Mouse (Mus musculus) adrenal gland, postnatal 4 days (tissue): ENCODE data around the gene B230219D22Rik. TPM values are rescaled to one million over a fixed set of nuclear protein-coding genes. Genes with fewer than 3 reads are reported as not detected.

Experiments
- DNase-seq, 2 experiments: peaks; one replicate each; pipeline ENCODE4 v3.0.0; 2021 to 2022; ENCODE audit warnings: low spot score in 2 of 2, mixed read lengths in 2 of 2
- total RNA-seq, 2 experiments: library from RNA; stranded (reverse); gene quantifications; 2 replicates each; pipeline ENCODE4 v1.2.3; 2021

The B230219D22Rik gene
- total RNA-seq, 2 experiments from 2014 or later = 64.5 to 66.0 TPM

- DNase-seq = no peak
These were observed 33.7 kb downstream of the B230219D22Rik start for GRCm38 (mm10) chr13:55726598-55727119.

GRCm38 (mm10) chr13:55727120-55727838 is 34.4 kb downstream of the B230219D22Rik start, which contains the start of gene Pcbd2:
Pcbd2 (plus strand) TSS chr13:55727368.
- DNase-seq = peak; percentile 74 to 87

DNA sequence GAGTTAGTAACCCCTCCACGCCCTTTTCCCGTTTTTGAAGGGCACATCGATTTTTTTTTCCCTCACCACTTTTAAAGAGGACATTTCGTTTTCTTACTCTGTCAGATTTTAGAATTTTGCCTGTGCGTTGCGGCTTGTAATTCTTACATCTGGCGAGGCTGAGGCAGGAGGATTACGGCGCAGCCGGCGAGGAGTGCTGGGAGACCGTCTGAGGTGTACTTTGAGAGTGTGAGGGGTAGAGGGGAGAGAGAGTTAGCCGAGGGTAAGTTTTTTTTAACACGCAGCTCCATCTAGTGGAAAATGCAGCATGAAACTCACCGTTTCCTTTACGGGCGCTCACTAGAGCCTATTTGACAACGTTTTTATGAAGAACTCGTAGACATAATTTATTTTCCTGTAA is 34.9 kb downstream of the B230219D22Rik start:
- peak in 1 of 2 experiments; percentile 47 for DNase-seq

DNA sequence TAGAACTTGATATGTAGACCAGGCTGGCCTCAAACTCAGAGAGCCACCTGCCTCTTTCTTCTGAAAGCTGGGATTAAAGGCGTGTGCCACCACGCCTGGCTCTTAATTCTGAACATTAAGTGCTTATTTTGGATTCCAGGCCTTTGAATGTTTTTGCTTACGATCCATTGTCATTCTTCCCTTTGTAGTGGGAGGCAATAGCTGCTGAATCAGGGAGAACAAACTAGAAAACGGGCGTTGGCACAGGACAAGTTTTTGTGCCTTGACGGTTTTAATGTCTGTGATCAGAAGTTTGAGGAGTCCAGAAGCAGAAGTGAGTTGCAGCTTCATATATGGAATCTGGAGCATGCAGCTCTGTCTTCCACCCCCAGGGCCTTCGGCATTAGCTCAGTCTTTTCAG is 37.8 kb downstream of the B230219D22Rik start:
- DNase-seq = no peak

DNA sequence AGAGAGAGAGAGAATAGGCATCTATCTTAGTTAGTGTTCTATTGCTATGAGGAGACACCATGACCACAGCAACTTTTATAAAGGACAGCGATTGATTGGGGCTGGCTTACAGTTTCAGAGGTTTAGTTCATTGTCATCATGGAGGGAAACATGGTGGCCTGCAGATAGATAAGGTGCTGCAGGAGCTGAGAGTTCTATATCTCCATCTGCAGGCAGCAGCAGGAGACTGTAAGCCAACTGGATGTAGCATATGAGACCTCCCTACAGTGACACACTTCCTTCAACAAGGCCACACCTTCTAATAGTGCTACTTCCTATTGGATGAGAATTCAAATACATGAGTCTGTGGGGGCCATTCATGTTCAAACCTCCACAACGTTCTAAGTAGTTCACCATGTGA is 39.2 kb downstream of the B230219D22Rik start:
- DNase-seq = no peak

GRCm38 (mm10) chr13:55733628-55734502 is 40.9 kb downstream of the B230219D22Rik start:
- DNase-seq = no peak

DNA sequence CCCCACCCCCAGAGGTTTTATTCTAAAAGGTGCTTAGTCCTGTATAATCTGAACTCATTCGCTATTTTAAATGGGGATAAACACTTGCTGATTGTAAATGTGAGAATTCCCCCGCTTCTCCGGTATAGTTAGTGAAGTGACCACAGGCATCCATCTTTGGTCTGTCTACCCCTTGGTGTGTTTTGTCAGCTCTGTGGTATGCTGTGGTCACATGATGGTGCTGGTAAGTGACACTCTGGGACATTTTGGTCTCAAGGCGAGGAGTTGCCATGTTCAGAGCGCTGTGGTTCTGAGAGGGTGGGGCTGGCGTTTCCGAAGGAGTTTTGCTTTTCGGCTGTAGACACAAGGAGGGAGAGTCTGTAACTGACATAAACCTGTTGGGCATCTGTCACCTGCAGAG is 45.0 kb downstream of the B230219D22Rik start:
- no peak for DNase-seq

GRCm38 (mm10) chr13:55742306-55742705 is 49.4 kb downstream of the B230219D22Rik start:
- DNase-seq = no peak

Other genes starting within 250 kb of the B230219D22Rik start
- gene Grk6, start 248.1 kb upstream of the B230219D22Rik start, total RNA-seq = 10 to 100 TPM; 54.3 to 56.7 TPM
- gene Prr7, start 228.9 kb upstream of the B230219D22Rik start, total RNA-seq = 1 to 10 TPM; 6.4 to 8.0 TPM
- gene Dbn1, start 205.0 kb upstream of the B230219D22Rik start, total RNA-seq = 10 to 100 TPM; 56.4 to 75.6 TPM
- 10 to 100 TPM; 44.5 to 47.1 TPM for gene Pdlim7, start 179.4 kb upstream of the B230219D22Rik start, total RNA-seq
- gene Dok3, start 163.8 kb upstream of the B230219D22Rik start, total RNA-seq = 1 to 10 TPM; 2.6 to 4.7 TPM
- gene Ddx41, start 156.5 kb upstream of the B230219D22Rik start, total RNA-seq = 10 to 100 TPM; 54.0 to 57.4 TPM
- gene Fam193b, start 122.0 kb upstream of the B230219D22Rik start, total RNA-seq = 10 to 100 TPM; 61.6 to 76.7 TPM
- 100 to 1,000 TPM; 167 to 169 TPM for gene Tmed9, start 119.4 kb upstream of the B230219D22Rik start, total RNA-seq
- gene B4galt7, start 93.2 kb upstream of the B230219D22Rik start, total RNA-seq = 10 to 100 TPM; 16.5 to 18.8 TPM
- 10 to 100 TPM; 40.7 to 41.4 TPM for gene Caml, start 70.1 kb upstream of the B230219D22Rik start, total RNA-seq
- 10 to 100 TPM; 57.1 to 57.2 TPM for gene Ddx46, start 58.1 kb upstream of the B230219D22Rik start, total RNA-seq
- gene Txndc15, start 21.5 kb downstream of the B230219D22Rik start, total RNA-seq = 10 to 100 TPM; 53.9 to 54.3 TPM
- gene Pcbd2, start 34.2 kb downstream of the B230219D22Rik start, total RNA-seq = 10 to 100 TPM; 55.0 to 56.2 TPM
- under 1 TPM in 1 of 2 experiments, not detected in 1; 0.31 TPM for gene Catsper3, start 91.4 kb downstream of the B230219D22Rik start, total RNA-seq
- under 1 TPM in 1 of 2 experiments, not detected in 1; 0.11 TPM for gene Pitx1, start 143.1 kb downstream of the B230219D22Rik start, total RNA-seq